Mouse (Mus musculus): ENCODE data around the gene Wwox.

DNA sequence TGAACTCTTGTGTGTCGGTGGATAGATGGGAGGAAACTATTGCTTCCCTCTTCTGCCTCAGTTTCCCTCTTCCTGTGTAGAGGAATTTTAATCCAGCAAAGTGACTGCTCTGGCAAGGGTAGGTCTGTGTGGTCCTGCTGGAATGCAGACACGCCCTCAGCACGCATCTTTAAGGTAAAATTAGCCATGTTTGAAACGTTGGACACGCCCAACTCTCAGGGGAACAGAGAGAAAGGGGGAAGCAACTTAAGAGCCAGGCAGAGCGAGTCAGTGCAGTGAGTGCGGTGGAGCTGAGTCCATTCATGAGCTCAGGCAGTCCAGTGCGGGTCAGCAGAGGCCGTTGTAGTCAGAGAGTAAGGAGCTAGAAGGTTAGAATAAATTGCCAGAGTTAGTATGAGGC is 596.6 kb downstream of the Wwox start:
- TF ChIP-seq CTCF (IDR thresholded peaks at IDR 0.05; ENCODE audit: control insufficient read depth, insufficient read depth, insufficient replicate concordance, low read depth, low read length) (no peak), POLR2A (IDR thresholded peaks at IDR 0.05; ENCODE audit: control insufficient read depth, low read depth, low read length) (no peak)
